Mouse (Mus musculus) brain, embryonic 14.5 days (tissue): ENCODE measurements around the gene Unc79.

Experiments
- CTCF ChIP-seq: fragments of 200-500 bp; IDR thresholded peaks from 2 replicates; pipeline ENCODE4 v1.5.1; 2012; ENCODE audit warnings: inconsistent platforms, mild to moderate bottlenecking, moderate library complexity, borderline replicate concordance; ENCODE audit not compliant: insufficient read depth, insufficient read length; ENCODE audit errors: extremely low read depth
- POLR2A ChIP-seq: fragments of 200-500 bp; IDR thresholded peaks from 2 replicates; pipeline ENCODE4 v1.6.1; 2012; ENCODE audit warnings: mild to moderate bottlenecking, inconsistent platforms, borderline replicate concordance; ENCODE audit not compliant: poor library complexity, insufficient read depth, insufficient read length, severe bottlenecking; ENCODE audit errors: extremely low read depth

DNA sequence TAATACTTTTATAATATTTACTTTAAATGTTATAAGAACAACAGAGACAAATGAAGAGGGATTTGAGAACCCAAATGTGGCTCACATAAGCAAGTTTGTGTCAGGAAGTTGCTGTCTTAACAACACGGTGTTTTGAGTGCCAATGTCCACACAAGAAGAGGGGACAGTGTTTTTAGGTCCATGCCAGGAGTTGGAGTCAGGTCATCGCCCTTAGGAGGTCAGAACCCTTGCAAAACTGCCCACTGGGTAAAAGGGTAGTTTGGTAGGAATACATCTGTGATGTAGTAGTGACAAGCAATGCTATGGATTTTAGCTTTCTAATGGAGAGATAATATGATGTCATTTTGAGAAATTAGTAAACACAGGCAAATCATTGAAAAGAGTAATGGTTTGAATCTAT is 201.6 kb downstream of the Unc79 start:
- no peak for TF ChIP-seq POLR2A
- TF ChIP-seq CTCF, result no peak
